Mouse (Mus musculus): ENCODE measurements at regions not wholly inside any gene's neighbourhood (a gene's known extent, or its start where the extent isn't known, plus 50 kb on each side); places are given as distances from the start of the nearest gene placed in this dataset.

- H3K27me3 ChIP-seq (replicated peaks; ENCODE audit: control insufficient read depth, insufficient read depth, low read length) = no peaks in the 10 kb centered on the region
- H3K9ac ChIP-seq (ENCODE audit: low read length) = no peak overlapping the region
- H3K4me2 ChIP-seq (ENCODE audit: low read length) = no peak overlapping the region
- no peaks in the 10 kb centered on the region for H3K9me3 ChIP-seq (replicated peaks; ENCODE audit: control insufficient read depth, low read length)
- WGBS = 31% methylated on average over 12 of the region's 12 CpGs
- H3K36me3 ChIP-seq (ENCODE audit: control insufficient read depth, insufficient read depth, low read length) = no peaks in the 10 kb centered on the region
- no peak overlapping the region for H3K27ac ChIP-seq (ENCODE audit: low read depth, low read length)
- H3K4me3 ChIP-seq (ENCODE audit: low read depth, low read length) = no peak overlapping the region
- ATAC-seq (peak; percentile 88), DNase-seq (ENCODE audit: low spot score) (peak; percentile 94)
- H3K4me1 ChIP-seq (ENCODE audit: control insufficient read depth, insufficient read depth, low read length) = 0 out of 2 replicates have a peak, but pooled peaks cover 3% of the 10 kb centered on the region
These were observed 131.9 kb upstream of the Samsn1 start for GRCm38 (mm10) chr16:76153766-76154525.

- no peak for ATAC-seq
- Histone ChIP-seq H3K9ac (ENCODE audit: low read length) (no peak overlapping the region), H3K4me3 (ENCODE audit: low read depth, low read length) (no peak overlapping the region), H3K9me3 (replicated peaks; ENCODE audit: control insufficient read depth, low read length) (no peaks in the 10 kb centered on the region), H3K36me3 (ENCODE audit: control insufficient read depth, insufficient read depth, low read length) (no peaks in the 10 kb centered on the region), H3K4me1 (ENCODE audit: control insufficient read depth, insufficient read depth, low read length) (0 out of 2 replicates have a peak, but pooled peaks cover under 1% of the 10 kb centered on the region), H3K27me3 (replicated peaks; ENCODE audit: control insufficient read depth, insufficient read depth, low read length) (no peaks in the 10 kb centered on the region), H3K27ac (ENCODE audit: low read depth, low read length) (no peak overlapping the region), H3K4me2 (ENCODE audit: low read length) (no peak overlapping the region)
- WGBS = 56% methylated on average over 5 of the region's 5 CpGs
- DNase-seq (ENCODE audit: low spot score) = peak; percentile 8
These were observed 127.5 kb upstream of the Samsn1 start for GRCm38 (mm10) chr16:76149581-76149980.

GRCm38 (mm10) chr16:76133892-76134291 is 111.8 kb upstream of the Samsn1 start:
- Histone ChIP-seq H3K4me2 (ENCODE audit: low read length) (no peak overlapping the region), H3K27ac (ENCODE audit: low read depth, low read length) (no peak overlapping the region), H3K4me3 (ENCODE audit: low read depth, low read length) (no peak overlapping the region), H3K36me3 (ENCODE audit: control insufficient read depth, insufficient read depth, low read length) (no peaks in the 10 kb centered on the region), H3K27me3 (replicated peaks; ENCODE audit: control insufficient read depth, insufficient read depth, low read length) (no peaks in the 10 kb centered on the region), H3K9me3 (replicated peaks; ENCODE audit: control insufficient read depth, low read length) (no peaks in the 10 kb centered on the region), H3K9ac (ENCODE audit: low read length) (no peak overlapping the region), H3K4me1 (ENCODE audit: control insufficient read depth, insufficient read depth, low read length) (no peaks in the 10 kb centered on the region)
- no peak for DNase-seq (ENCODE audit: low spot score)
- no peak for ATAC-seq
- WGBS = 91% methylated on average over 2 of the region's 2 CpGs

GRCm38 (mm10) chr16:76130486-76130885 is 108.4 kb upstream of the Samsn1 start:
- H3K4me1 ChIP-seq (ENCODE audit: control insufficient read depth, insufficient read depth, low read length) = no peaks in the 10 kb centered on the region
- no peaks in the 10 kb centered on the region for H3K36me3 ChIP-seq (ENCODE audit: control insufficient read depth, insufficient read depth, low read length)
- no peak for ATAC-seq
- no peak overlapping the region for H3K4me2 ChIP-seq (ENCODE audit: low read length)
- no peak for DNase-seq (ENCODE audit: low spot score)
- 89% methylated on average over 9 of the region's 9 CpGs for WGBS
- no peak overlapping the region for H3K4me3 ChIP-seq (ENCODE audit: low read depth, low read length)
- H3K9ac ChIP-seq (ENCODE audit: low read length) = no peak overlapping the region
- H3K27me3 ChIP-seq (replicated peaks; ENCODE audit: control insufficient read depth, insufficient read depth, low read length) = no peaks in the 10 kb centered on the region
- H3K9me3 ChIP-seq (replicated peaks; ENCODE audit: control insufficient read depth, low read length) = no peaks in the 10 kb centered on the region
- no peak overlapping the region for H3K27ac ChIP-seq (ENCODE audit: low read depth, low read length)

GRCm38 (mm10) chr16:76129982-76130381 is 107.9 kb upstream of the Samsn1 start:
- WGBS = 94% methylated on average over 2 of the region's 2 CpGs
- H3K36me3 ChIP-seq (ENCODE audit: control insufficient read depth, insufficient read depth, low read length) = no peaks in the 10 kb centered on the region
- DNase-seq (ENCODE audit: low spot score) = no peak
- H3K27ac ChIP-seq (ENCODE audit: low read depth, low read length) = no peak overlapping the region
- H3K9me3 ChIP-seq (replicated peaks; ENCODE audit: control insufficient read depth, low read length) = no peaks in the 10 kb centered on the region
- H3K4me3 ChIP-seq (ENCODE audit: low read depth, low read length) = no peak overlapping the region
- no peak for ATAC-seq
- H3K4me1 ChIP-seq (ENCODE audit: control insufficient read depth, insufficient read depth, low read length) = no peaks in the 10 kb centered on the region
- no peak overlapping the region for H3K9ac ChIP-seq (ENCODE audit: low read length)
- H3K27me3 ChIP-seq (replicated peaks; ENCODE audit: control insufficient read depth, insufficient read depth, low read length) = no peaks in the 10 kb centered on the region
- H3K4me2 ChIP-seq (ENCODE audit: low read length) = no peak overlapping the region

GRCm38 (mm10) chr16:76123021-76123384 is 100.9 kb upstream of the Samsn1 start:
- Histone ChIP-seq H3K27ac (ENCODE audit: low read depth, low read length) (no peak overlapping the region), H3K27me3 (replicated peaks; ENCODE audit: control insufficient read depth, insufficient read depth, low read length) (no peaks in the 10 kb centered on the region), H3K36me3 (ENCODE audit: control insufficient read depth, insufficient read depth, low read length) (no peaks in the 10 kb centered on the region), H3K4me3 (ENCODE audit: low read depth, low read length) (no peak overlapping the region), H3K9ac (ENCODE audit: low read length) (no peak overlapping the region), H3K4me1 (ENCODE audit: control insufficient read depth, insufficient read depth, low read length) (no peaks in the 10 kb centered on the region), H3K9me3 (replicated peaks; ENCODE audit: control insufficient read depth, low read length) (no peaks in the 10 kb centered on the region), H3K4me2 (ENCODE audit: low read length) (no peak overlapping the region)
- 59% methylated on average over 5 of the region's 5 CpGs for WGBS
- peak; percentile 57 for ATAC-seq
- DNase-seq (ENCODE audit: low spot score) = peak; percentile 22

- no peak for ATAC-seq
- no peak for DNase-seq (ENCODE audit: low spot score)
- H3K36me3 ChIP-seq (ENCODE audit: control insufficient read depth, insufficient read depth, low read length) = no peaks in the 10 kb centered on the region
- H3K4me1 ChIP-seq (ENCODE audit: control insufficient read depth, insufficient read depth, low read length) = no peaks in the 10 kb centered on the region
- H3K9ac ChIP-seq (ENCODE audit: low read length) = no peak overlapping the region
- H3K27me3 ChIP-seq (replicated peaks; ENCODE audit: control insufficient read depth, insufficient read depth, low read length) = no peaks in the 10 kb centered on the region
- H3K27ac ChIP-seq (ENCODE audit: low read depth, low read length) = no peak overlapping the region
- H3K9me3 ChIP-seq (replicated peaks; ENCODE audit: control insufficient read depth, low read length) = no peaks in the 10 kb centered on the region
- 78% methylated on average over 9 of the region's 9 CpGs for WGBS
- H3K4me2 ChIP-seq (ENCODE audit: low read length) = no peak overlapping the region
- H3K4me3 ChIP-seq (ENCODE audit: low read depth, low read length) = no peak overlapping the region
These were observed 100.3 kb upstream of the Samsn1 start for GRCm38 (mm10) chr16:76122172-76123020.

GRCm38 (mm10) chr16:76120712-76121111 is 98.6 kb upstream of the Samsn1 start:
- H3K27ac ChIP-seq (ENCODE audit: low read depth, low read length) = no peak overlapping the region
- H3K4me3 ChIP-seq (ENCODE audit: low read depth, low read length) = no peak overlapping the region
- no peak overlapping the region for H3K4me2 ChIP-seq (ENCODE audit: low read length)
- ATAC-seq = no peak
- no peaks in the 10 kb centered on the region for H3K9me3 ChIP-seq (replicated peaks; ENCODE audit: control insufficient read depth, low read length)
- no peak for DNase-seq (ENCODE audit: low spot score)
- H3K4me1 ChIP-seq (ENCODE audit: control insufficient read depth, insufficient read depth, low read length) = no peaks in the 10 kb centered on the region
- H3K36me3 ChIP-seq (ENCODE audit: control insufficient read depth, insufficient read depth, low read length) = no peaks in the 10 kb centered on the region
- WGBS = 96% methylated on average over 2 of the region's 2 CpGs
- no peak overlapping the region for H3K9ac ChIP-seq (ENCODE audit: low read length)
- no peaks in the 10 kb centered on the region for H3K27me3 ChIP-seq (replicated peaks; ENCODE audit: control insufficient read depth, insufficient read depth, low read length)

- H3K4me2 ChIP-seq (ENCODE audit: low read length) = no peak overlapping the region
- WGBS = 95% methylated on average over 3 of the region's 3 CpGs
- H3K9me3 ChIP-seq (replicated peaks; ENCODE audit: control insufficient read depth, low read length) = no peaks in the 10 kb centered on the region
- ATAC-seq (no peak), DNase-seq (ENCODE audit: low spot score) (no peak)
- H3K27me3 ChIP-seq (replicated peaks; ENCODE audit: control insufficient read depth, insufficient read depth, low read length) = no peaks in the 10 kb centered on the region
- H3K27ac ChIP-seq (ENCODE audit: low read depth, low read length) = no peak overlapping the region
- no peak overlapping the region for H3K9ac ChIP-seq (ENCODE audit: low read length)
- no peaks in the 10 kb centered on the region for H3K4me1 ChIP-seq (ENCODE audit: control insufficient read depth, insufficient read depth, low read length)
- H3K4me3 ChIP-seq (ENCODE audit: low read depth, low read length) = no peak overlapping the region
- H3K36me3 ChIP-seq (ENCODE audit: control insufficient read depth, insufficient read depth, low read length) = no peaks in the 10 kb centered on the region
These were observed 88.3 kb upstream of the Samsn1 start for GRCm38 (mm10) chr16:76110383-76110782.
